9 mouse cellular contexts compared by ENCODE assay signal in the genomic region with DNA sequence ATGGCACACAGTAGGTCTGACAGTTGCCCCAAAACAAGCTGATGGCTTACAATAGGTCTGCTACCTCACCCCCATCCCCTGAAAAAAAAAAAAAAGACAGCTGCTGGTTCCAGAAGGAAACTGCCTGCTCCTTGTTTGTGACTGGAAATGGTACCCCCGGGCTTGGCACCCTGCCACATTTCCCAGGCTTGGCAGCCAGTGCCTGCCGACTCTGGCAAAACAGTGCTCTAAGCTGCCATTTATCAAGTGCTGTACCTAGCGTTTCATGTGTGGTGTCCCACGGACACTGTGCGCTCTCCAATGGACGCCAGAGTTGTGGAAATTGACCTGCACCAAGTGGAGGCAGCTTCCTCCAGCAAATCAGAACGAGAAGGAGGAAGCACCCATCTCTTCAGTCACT. TPM values are rescaled to one million over a fixed set of nuclear protein-coding genes. Genes with fewer than 3 reads are reported as not detected.
DNase-seq lines count a peak whose midpoint lies in the region; ATAC-seq and TF ChIP-seq lines count a peak whose summit lies in the region.
"Had no signal": no experiment of that assay in that cellular context is flagged by ENCODE, and none has a peak within 500 bp of the region (broad histone marks: within the 10 kb centered on the region; RNA-seq: fewer than 3 reads in every experiment).

No protein-coding gene starts in this region.

- 0 out of 2 replicates have a peak overlapping the region, but pooled peaks have one; percentile 8 for H3K9ac ChIP-seq in midbrain, postnatal 0 days (replicated peaks; ENCODE audit: low read length, poor library complexity, severe bottlenecking)
- H3K9ac ChIP-seq: heart, embryonic 15.5 days had no signal

- H3K4me3 ChIP-seq in midbrain, postnatal 0 days (ENCODE audit: low read depth, low read length) = no peak overlapping the region
- H3K4me3 ChIP-seq: heart, embryonic 15.5 days had no signal

- 35% methylated on average over 7 of the region's 7 CpGs for WGBS in midbrain, postnatal 0 days

- peak; percentile 64 for DNase-seq in adrenal gland, postnatal 14 days
- DNase-seq in adrenal gland, adult 18-20 months (ENCODE audit: low spot score in 2 of 2) = no peak
- DNase-seq in ovary, postnatal 36 days (ENCODE audit: low spot score) = peak; percentile 60
- no peak for DNase-seq in ovary, postnatal 10 days (ENCODE audit: low spot score)
- DNase-seq in layer of hippocampus, adult 18-20 months (ENCODE audit: low spot score in 2 of 2) = peak; percentile 77 to 83
- peak; percentile 85 for DNase-seq in midbrain, postnatal 0 days (ENCODE audit: low spot score)
- no peak for DNase-seq in thymus, postnatal 36 days
- no peak for DNase-seq in spleen, adult 12 weeks (ENCODE audit: low spot score)

- H3K27me3 ChIP-seq in midbrain, postnatal 0 days (ENCODE audit: insufficient read depth, low read length) = no peaks in the 10 kb centered on the region

- no peak overlapping the region; the same call in 1 of the 2 replicates for H3K27ac ChIP-seq in midbrain, postnatal 0 days (ENCODE audit: low read depth, low read length)
- H3K27ac ChIP-seq: heart, embryonic 15.5 days had no signal

- ATAC-seq in midbrain, postnatal 0 days (ENCODE audit: low FRiP score) = no peak

- no peak overlapping the region for H3K4me2 ChIP-seq in midbrain, postnatal 0 days (ENCODE audit: low read depth, low read length, poor library complexity, severe bottlenecking)
- H3K4me2 ChIP-seq: heart, embryonic 15.5 days had no signal

- peaks cover 4% of the 10 kb centered on the region; the same call in 1 of the 2 replicates for H3K4me1 ChIP-seq in midbrain, postnatal 0 days (ENCODE audit: insufficient read depth, low read length)

- no peaks in the 10 kb centered on the region for H3K9me3 ChIP-seq in midbrain, postnatal 0 days (ENCODE audit: low read length)
- H3K9me3 ChIP-seq: heart, embryonic 15.5 days had no signal

- no peaks in the 10 kb centered on the region for H3K36me3 ChIP-seq in midbrain, postnatal 0 days (ENCODE audit: insufficient read depth, low read length)
- H3K36me3 ChIP-seq: heart, embryonic 15.5 days had no signal

- no peak for TF ChIP-seq CTCF in midbrain, postnatal 0 days (IDR thresholded peaks at IDR 0.05)

RNA-seq across cellular contexts. Expression of a gene that starts 17.5 kb away (rescaled TPM):
- total RNA-seq in adrenal gland, postnatal 14 days (2021) = 0.19 TPM in 1 of 2 replicates, not detected in the other
- total RNA-seq in adrenal gland, adult 18-20 months (2021) = not detected
- total RNA-seq in layer of hippocampus, adult 18-20 months (2021) = not detected
- 0.19 TPM in 1 of 2 replicates, not detected in the other for total RNA-seq in midbrain, postnatal 0 days (2014; rRNA removed)
- 0.07 and 0.20 TPM in 2 replicates for polyA plus RNA-seq in midbrain, postnatal 0 days (2015; fragmentation: Nextera tagmentation; extraction: Ambion mirVana)

RNA-seq across cellular contexts. Expression of a gene that starts 17.9 kb away (rescaled TPM):
- total RNA-seq in adrenal gland, postnatal 14 days (2021) = 0.07 and 0.38 TPM in 2 replicates
- under 1 TPM in 1 of 2 experiments, not detected in 1; 0.06 TPM for total RNA-seq in adrenal gland, adult 18-20 months (2021)
- 100 to 1,000 TPM; 121 to 127 TPM for total RNA-seq in layer of hippocampus, adult 18-20 months (2021)
- 46.1 and 48.5 TPM in 2 replicates for total RNA-seq in midbrain, postnatal 0 days (2014; rRNA removed)
- 19.4 and 21.0 TPM in 2 replicates for polyA plus RNA-seq in midbrain, postnatal 0 days (2015; fragmentation: Nextera tagmentation; extraction: Ambion mirVana)
- polyA plus RNA-seq: heart, embryonic 15.5 days had no signal

RNA-seq across cellular contexts. Expression of a gene that starts 59.2 kb away (rescaled TPM):
- total RNA-seq in adrenal gland, postnatal 14 days (2021) = 14.4 and 14.9 TPM in 2 replicates
- total RNA-seq in adrenal gland, adult 18-20 months (2021) = 10 to 100 TPM; 14.3 to 15.4 TPM
- total RNA-seq in layer of hippocampus, adult 18-20 months (2021) = 1 to 10 TPM; 5.2 to 5.8 TPM
- total RNA-seq in midbrain, postnatal 0 days (2014; rRNA removed) = 11.3 and 12.9 TPM in 2 replicates
- polyA plus RNA-seq in midbrain, postnatal 0 days (2015; fragmentation: Nextera tagmentation; extraction: Ambion mirVana) = 2.3 and 2.5 TPM in 2 replicates

Comparison
In these comparisons a context has a peak if more than half of its experiments do, and no peak if none do; other contexts are left out.
1. DNase-seq: peak in adrenal gland, postnatal 14 days (single experiment), ovary, postnatal 36 days (single experiment), layer of hippocampus, adult 18-20 months (2 of 2) and midbrain, postnatal 0 days (single experiment); none in adrenal gland, adult 18-20 months (0 of 2), ovary, postnatal 10 days (single experiment), thymus, postnatal 36 days (0 of 2) and spleen, adult 12 weeks (single experiment).
2. RNA of a gene that starts 17.9 kb away (total RNA-seq): 121 to 127 TPM in layer of hippocampus, adult 18-20 months and 46.1 to 48.5 TPM in midbrain, postnatal 0 days; 0.07 to 0.38 TPM in adrenal gland, postnatal 14 days and 0.06 TPM in adrenal gland, adult 18-20 months; every median in the first group is over 10 times any median in the second.